Mouse (Mus musculus) hindbrain, embryonic 16.5 days (tissue): ENCODE measurements around the gene Rnf115. TPM values are rescaled to one million over a fixed set of nuclear protein-coding genes. Genes with fewer than 3 reads are reported as not detected.

Experiments
- ATAC-seq: fragments of 200-750 bp; cut with Nextera tagmentation; 2 replicates; pipeline ENCODE4 v1.8.0; 2017; ENCODE audit warnings: moderate TSS enrichment, moderate library complexity
- H3K27ac ChIP-seq: fragments of 300-500 bp; sonication (generic); 2 replicates; pipeline ENCODE4 v1.5.1; 2014; ENCODE audit warnings: low read depth, mild to moderate bottlenecking, control low read depth, low read length, moderate library complexity
- H3K27me3 ChIP-seq: fragments of 300-500 bp; sonication (generic); replicated peaks from 2 replicates; pipeline ENCODE4 v1.6.1; 2014; ENCODE audit warnings: low read length; ENCODE audit not compliant: control insufficient read depth, insufficient read depth
- H3K36me3 ChIP-seq: fragments of 300-500 bp; sonication (generic); 2 replicates; pipeline ENCODE4 v1.6.1; 2014; ENCODE audit warnings: mild to moderate bottlenecking, low read length, moderate library complexity, mixed read lengths; ENCODE audit not compliant: control insufficient read depth, insufficient read depth
- H3K4me1 ChIP-seq: fragments of 300-500 bp; sonication (generic); 2 replicates; pipeline ENCODE4 v1.6.1; 2014; ENCODE audit warnings: low read depth, low read length; ENCODE audit not compliant: control insufficient read depth, insufficient read depth
- H3K4me2 ChIP-seq: fragments of 300-500 bp; sonication (generic); 2 replicates; pipeline ENCODE4 v1.6.1; 2014; ENCODE audit warnings: mild to moderate bottlenecking, low read length, control low read depth, moderate library complexity
- H3K4me3 ChIP-seq: fragments of 300-500 bp; sonication (generic); 2 replicates; pipeline ENCODE4 v1.5.1; 2014; ENCODE audit warnings: mild to moderate bottlenecking, low read length, control low read depth, moderate library complexity
- H3K9ac ChIP-seq: fragments of 300-500 bp; sonication (generic); 2 replicates; pipeline ENCODE4 v1.6.1; 2014; ENCODE audit warnings: low read depth, mild to moderate bottlenecking, control low read depth, low read length, moderate library complexity
- H3K9me3 ChIP-seq: fragments of 300-500 bp; sonication (generic); 2 replicates; pipeline ENCODE4 v1.6.1; 2014; ENCODE audit warnings: mild to moderate bottlenecking, low read length, moderate library complexity; ENCODE audit not compliant: control insufficient read depth
- WGBS: fragments of 180-500 bp; shearing (Covaris S2); extraction: QIAGEN DNeasy Blood & Tissue Kit; methylation state at CpG from one replicate; pipeline ENCODE4 v1.1.7; 2014; 5-methylcytosine and 5-hydroxymethylcytosine counted together
- polyA plus RNA-seq: library from polyadenylated mRNA; unstranded; fragments of >200 nt; fragmentation: Nextera tagmentation; extraction: Ambion mirVana; gene quantifications from 2 replicates; pipeline ENCODE4 v1.2.1, GENCODE M21; 2015

The Rnf115 gene
- polyA plus RNA-seq, 1 experiment from 2014 or later, result 82.0 TPM

DNA sequence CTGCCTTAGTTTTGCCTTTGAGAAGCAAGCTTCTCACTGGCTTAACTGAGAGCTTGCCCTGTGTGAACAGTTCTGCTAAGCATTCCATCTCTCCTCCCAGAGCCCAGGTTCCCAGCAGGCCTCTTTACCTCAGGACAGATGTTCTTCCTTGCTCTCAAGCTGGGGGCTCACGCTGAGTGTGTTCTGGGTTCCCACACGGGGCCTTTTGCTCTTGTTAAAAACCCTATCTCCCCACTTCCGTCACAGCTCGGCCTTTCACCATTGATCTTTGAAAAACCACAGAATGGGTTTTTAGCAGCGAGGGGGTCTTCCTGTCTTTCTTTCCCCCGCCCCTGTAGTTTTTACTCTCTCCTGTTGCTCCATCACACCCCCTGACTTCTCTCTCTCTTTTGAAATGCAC is 86.9 kb downstream of the Rnf115 start:
- no peak for ATAC-seq
- H3K4me1 ChIP-seq, result no peaks in the 10 kb centered on the region
- no peak overlapping the region for H3K9ac ChIP-seq
- H3K27ac ChIP-seq, result no peak overlapping the region
- H3K9me3 ChIP-seq, result no peaks in the 10 kb centered on the region
- H3K27me3 ChIP-seq, result no peaks in the 10 kb centered on the region
- no peak overlapping the region for H3K4me2 ChIP-seq
- no peaks in the 10 kb centered on the region for H3K36me3 ChIP-seq
- H3K4me3 ChIP-seq, result no peak overlapping the region
- 52% methylated on average over 6 of the region's 6 CpGs for WGBS

DNA sequence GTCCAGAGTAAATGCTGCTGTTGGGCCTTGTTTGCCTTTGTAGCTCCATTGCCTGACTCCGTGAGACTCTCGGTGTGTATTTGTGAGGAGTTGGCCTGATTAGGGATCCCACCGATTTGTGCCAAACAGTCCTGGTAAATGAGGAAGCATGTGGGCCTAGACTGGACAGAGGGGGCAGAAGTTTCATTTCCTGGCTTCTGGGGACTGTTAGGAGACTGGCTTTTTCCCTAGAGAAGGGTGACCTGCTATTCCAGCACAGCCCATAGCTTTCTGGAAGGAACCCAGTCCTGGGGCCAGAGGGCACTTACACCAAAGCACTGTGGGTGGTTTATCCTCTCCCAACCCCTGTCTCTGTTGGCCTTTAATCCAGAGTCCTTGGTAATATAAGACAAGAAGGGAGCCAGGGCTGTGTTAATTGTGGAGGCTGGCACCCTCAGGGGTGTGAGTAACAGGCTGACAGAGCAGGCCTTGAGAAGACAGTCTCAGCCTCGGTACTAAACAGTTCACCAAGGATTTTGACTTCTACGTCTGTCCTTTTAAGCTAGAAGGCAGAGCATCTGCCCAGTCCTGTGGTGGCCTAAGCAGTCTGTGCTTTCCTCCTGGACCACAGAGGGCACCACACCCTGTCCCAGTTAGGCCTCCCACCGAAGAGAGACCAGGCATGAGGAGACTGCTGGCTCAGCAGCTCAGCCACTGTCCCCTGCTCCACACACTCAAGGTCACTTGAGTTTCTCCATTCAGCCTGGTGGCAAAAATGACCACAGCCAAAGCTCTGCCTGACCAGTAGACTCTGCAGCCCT is 92.9 kb downstream of the Rnf115 start:
- Histone ChIP-seq H3K4me3 (no peak overlapping the region), H3K4me1 (no peaks in the 10 kb centered on the region), H3K9ac (no peak overlapping the region), H3K9me3 (no peaks in the 10 kb centered on the region), H3K27ac (no peak overlapping the region), H3K4me2 (no peak overlapping the region), H3K36me3 (no peaks in the 10 kb centered on the region), H3K27me3 (no peaks in the 10 kb centered on the region)
- no peak for ATAC-seq
- 85% methylated on average over 6 of the region's 6 CpGs for WGBS

GRCm38 (mm10) chr3:96821581-96821980 is 94.1 kb downstream of the Rnf115 start:
- Histone ChIP-seq H3K4me3 (no peak overlapping the region), H3K9me3 (no peaks in the 10 kb centered on the region), H3K4me1 (no peaks in the 10 kb centered on the region), H3K4me2 (no peak overlapping the region), H3K27me3 (no peaks in the 10 kb centered on the region), H3K27ac (no peak overlapping the region), H3K9ac (no peak overlapping the region), H3K36me3 (no peaks in the 10 kb centered on the region)
- no peak for ATAC-seq
- 87% methylated on average over 4 of the region's 4 CpGs for WGBS

DNA sequence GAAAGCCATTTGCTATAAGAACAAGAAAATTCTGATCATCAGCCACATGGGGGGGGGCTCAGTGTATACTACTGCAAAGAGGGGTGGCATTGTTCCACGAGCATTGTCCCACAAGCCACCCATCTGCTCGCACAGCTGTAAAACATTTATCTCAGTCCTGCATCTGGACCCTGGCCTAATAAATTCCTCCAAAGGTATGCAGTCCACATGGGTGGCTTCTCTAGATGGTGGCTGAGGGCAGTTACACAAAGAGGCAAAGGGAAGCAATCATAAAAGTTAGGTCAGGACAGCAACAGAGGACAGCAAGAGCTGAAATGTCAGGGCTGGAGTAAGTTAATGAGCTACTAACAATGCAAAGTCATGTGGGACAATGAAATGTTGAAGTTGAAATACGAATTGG is 96.2 kb downstream of the Rnf115 start:
- H3K9ac ChIP-seq, result no peak overlapping the region
- no peak overlapping the region for H3K4me2 ChIP-seq
- 64% methylated on average over 3 of the region's 3 CpGs for WGBS
- H3K9me3 ChIP-seq, result no peaks in the 10 kb centered on the region
- H3K27me3 ChIP-seq, result no peaks in the 10 kb centered on the region
- H3K36me3 ChIP-seq, result no peaks in the 10 kb centered on the region
- no peak overlapping the region for H3K4me3 ChIP-seq
- H3K27ac ChIP-seq, result no peak overlapping the region
- ATAC-seq, result no peak
- no peaks in the 10 kb centered on the region for H3K4me1 ChIP-seq

- no peak overlapping the region for H3K4me2 ChIP-seq
- ATAC-seq, result no peak
- no peaks in the 10 kb centered on the region for H3K36me3 ChIP-seq
- no peak overlapping the region for H3K9ac ChIP-seq
- H3K27me3 ChIP-seq, result no peaks in the 10 kb centered on the region
- no peaks in the 10 kb centered on the region for H3K4me1 ChIP-seq
- WGBS, result 81% methylated on average over 12 of the region's 12 CpGs
- no peak overlapping the region for H3K27ac ChIP-seq
- H3K9me3 ChIP-seq, result no peaks in the 10 kb centered on the region
- no peak overlapping the region for H3K4me3 ChIP-seq
These were observed 97.2 kb downstream of the Rnf115 start for GRCm38 (mm10) chr3:96824614-96825013.

- Histone ChIP-seq H3K9me3 (no peaks in the 10 kb centered on the region), H3K4me3 (no peak overlapping the region), H3K36me3 (no peaks in the 10 kb centered on the region), H3K4me2 (no peak overlapping the region), H3K27me3 (no peaks in the 10 kb centered on the region), H3K9ac (no peak overlapping the region), H3K27ac (no peak overlapping the region), H3K4me1 (no peaks in the 10 kb centered on the region)
- WGBS, result 43% methylated on average over 11 of the region's 11 CpGs
- no peak for ATAC-seq
These were observed 97.8 kb downstream of the Rnf115 start for GRCm38 (mm10) chr3:96825261-96825660.

GRCm38 (mm10) chr3:96828308-96828864 is 100.9 kb downstream of the Rnf115 start:
- no peak for ATAC-seq
- Histone ChIP-seq H3K9ac (no peak overlapping the region), H3K27ac (no peak overlapping the region), H3K27me3 (no peaks in the 10 kb centered on the region), H3K36me3 (no peaks in the 10 kb centered on the region), H3K4me1 (no peaks in the 10 kb centered on the region), H3K9me3 (no peaks in the 10 kb centered on the region), H3K4me2 (no peak overlapping the region; the same call in 1 of the 2 replicates), H3K4me3 (no peak overlapping the region)
- 39% methylated on average over 15 of the region's 15 CpGs for WGBS

DNA sequence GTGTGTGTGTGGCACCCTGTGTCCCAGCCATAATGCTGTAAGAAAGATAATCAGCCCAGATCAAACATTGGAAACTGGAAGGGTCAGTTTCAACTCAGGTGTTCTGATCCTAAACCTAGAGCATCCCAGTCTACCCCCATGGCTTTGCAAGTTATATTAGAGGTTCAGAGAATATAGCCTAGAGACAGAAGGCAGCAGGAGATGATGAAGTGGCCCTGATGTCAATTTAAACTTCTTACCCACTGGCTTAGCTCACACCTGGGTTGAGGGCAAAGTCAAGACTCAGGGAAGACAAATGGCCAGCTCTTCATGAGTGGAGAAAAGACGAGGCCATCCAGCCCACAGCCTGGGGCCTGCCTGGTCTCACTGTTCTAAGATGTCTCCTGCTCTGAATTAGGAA is 101.5 kb downstream of the Rnf115 start, which contains the start of the genes Pdzk1 and Cd160:
TSS of gene Pdzk1 (plus strand) at position 301 of the 400 bp plus-strand sequence.
TSS of gene Cd160 (minus strand) at position 368 of the 400 bp plus-strand sequence.
- H3K36me3 ChIP-seq, result no peaks in the 10 kb centered on the region
- H3K27me3 ChIP-seq, result no peaks in the 10 kb centered on the region
- no peak within 1 kb of the TSS; the same call in 1 of the 2 replicates for H3K4me2 ChIP-seq
- no peaks in the 10 kb centered on the region for H3K9me3 ChIP-seq
- ATAC-seq, result no peak
- H3K4me3 ChIP-seq, result no peak within 1 kb of the TSS
- H3K4me1 ChIP-seq, result no peaks in the 10 kb centered on the region
- no peak within 1 kb of the TSS for H3K27ac ChIP-seq
- WGBS, result 75% methylated on average over 1 of the region's 1 CpGs
- no peak within 1 kb of the TSS for H3K9ac ChIP-seq

- H3K4me2 ChIP-seq, result no peak overlapping the region
- H3K4me3 ChIP-seq, result no peak overlapping the region
- H3K4me1 ChIP-seq, result no peaks in the 10 kb centered on the region
- no peak overlapping the region for H3K27ac ChIP-seq
- H3K9me3 ChIP-seq, result no peaks in the 10 kb centered on the region
- no peak overlapping the region for H3K9ac ChIP-seq
- no peaks in the 10 kb centered on the region for H3K36me3 ChIP-seq
- no peak for ATAC-seq
- H3K27me3 ChIP-seq, result no peaks in the 10 kb centered on the region
- 77% methylated on average over 10 of the region's 10 CpGs for WGBS
These were observed 102.4 kb downstream of the Rnf115 start for GRCm38 (mm10) chr3:96829856-96830255.
